Mouse (Mus musculus): ENCODE data around the gene Pmepa1.

The Pmepa1 gene

GRCm38 (mm10) chr2:173185282-173185681 lies 91.1 kb downstream of the Pmepa1 start:
- no peak for DNase-seq (ENCODE audit: low read depth, low spot score)

- no peak for DNase-seq (ENCODE audit: low read depth, low spot score)
These were observed 91.8 kb downstream of the Pmepa1 start for GRCm38 (mm10) chr2:173184475-173185080.

- no peak for DNase-seq (ENCODE audit: low read depth, low spot score)
These were observed 92.4 kb downstream of the Pmepa1 start for GRCm38 (mm10) chr2:173183836-173184460.

- DNase-seq (ENCODE audit: low read depth, low spot score), result no peak
These were observed 93.0 kb downstream of the Pmepa1 start for GRCm38 (mm10) chr2:173183311-173183710.

- no peak for DNase-seq (ENCODE audit: low read depth, low spot score)
These were observed 93.5 kb downstream of the Pmepa1 start for GRCm38 (mm10) chr2:173182796-173183195.

GRCm38 (mm10) chr2:173181901-173182300 lies 94.4 kb downstream of the Pmepa1 start:
- DNase-seq (ENCODE audit: low read depth, low spot score), result no peak

GRCm38 (mm10) chr2:173181486-173181885 lies 94.8 kb downstream of the Pmepa1 start:
- no peak for DNase-seq (ENCODE audit: low read depth, low spot score)

GRCm38 (mm10) chr2:173180721-173181388 lies 95.5 kb downstream of the Pmepa1 start:
- no peak for DNase-seq (ENCODE audit: low read depth, low spot score)

- no peak for DNase-seq (ENCODE audit: low read depth, low spot score)
These were observed 96.3 kb downstream of the Pmepa1 start for GRCm38 (mm10) chr2:173180026-173180425.

GRCm38 (mm10) chr2:173179046-173179445 lies 97.3 kb downstream of the Pmepa1 start:
- no peak for DNase-seq (ENCODE audit: low read depth, low spot score)

- DNase-seq (ENCODE audit: low read depth, low spot score), result no peak
These were observed 98.4 kb downstream of the Pmepa1 start for GRCm38 (mm10) chr2:173177951-173178350.

GRCm38 (mm10) chr2:173177481-173177880 lies 98.9 kb downstream of the Pmepa1 start:
- no peak for DNase-seq (ENCODE audit: low read depth, low spot score)

- no peak for DNase-seq (ENCODE audit: low read depth, low spot score)
These were observed 100.6 kb downstream of the Pmepa1 start for GRCm38 (mm10) chr2:173175703-173176102.

- DNase-seq (ENCODE audit: low read depth, low spot score), result no peak
These were observed 101.8 kb downstream of the Pmepa1 start for GRCm38 (mm10) chr2:173174569-173174968.

All from c-Kit-negative CD71-positive TER-119-positive erythroid progenitor cells, embryonic 14.5 days (primary cell).